Mouse (Mus musculus) CH12.LX (cell line): Measurements from ENCODE around the gene Npm1.

ENCODE experiments used
- CHD1 ChIP-seq: IDR thresholded peaks from 2 replicates; pipeline ENCODE4 v1.6.1; 2012; ENCODE audit warnings: low read depth, low read length, improper control_type of control experiment, inconsistent platforms
- CHD2 ChIP-seq: IDR thresholded peaks from 2 replicates; pipeline ENCODE4 v1.6.1; 2011; ENCODE audit warnings: low read length, improper control_type of control experiment
- CTCF ChIP-seq, 2 experiments: IDR thresholded peaks in 1 of 2; conservative IDR thresholded peaks in 1 of 2; 2 replicates each; pipeline ENCODE4 v1.5.1; 2011 to 2012; ENCODE audit warnings: low read depth in 2 of 2, low read length in 2 of 2, improper control_type of control experiment in 1 of 2, inconsistent platforms in 1 of 2, mild to moderate bottlenecking in 1 of 2, moderate library complexity in 1 of 2
- EP300 ChIP-seq: IDR thresholded peaks from 2 replicates; pipeline ENCODE4 v1.6.1; 2011; ENCODE audit warnings: low read length, improper control_type of control experiment
- ETS1 ChIP-seq: conservative IDR thresholded peaks from 2 replicates; pipeline ENCODE4 v1.6.1; 2012; ENCODE audit warnings: low read depth, mild to moderate bottlenecking, inconsistent platforms, low read length, improper control_type of control experiment, moderate library complexity
- IRF4 ChIP-seq: IDR thresholded peaks from 2 replicates; pipeline ENCODE4 v1.6.1; 2014; ENCODE audit warnings: low read depth, mild to moderate bottlenecking, inconsistent platforms, low read length, improper control_type of control experiment
- MAFK ChIP-seq: IDR thresholded peaks from 2 replicates; pipeline ENCODE4 v1.6.1; 2011; ENCODE audit warnings: low read length, improper control_type of control experiment; ENCODE audit not compliant: insufficient replicate concordance
- POLR2A ChIP-seq: IDR thresholded peaks from 2 replicates; pipeline ENCODE4 v1.6.1; 2011; ENCODE audit warnings: low read depth, mild to moderate bottlenecking, improper control_type of control experiment, low read length
- SMC3 ChIP-seq: IDR thresholded peaks from 2 replicates; pipeline ENCODE4 v1.6.1; 2011; ENCODE audit warnings: low read depth, low read length, improper control_type of control experiment
- USF1 ChIP-seq: IDR thresholded peaks from 2 replicates; pipeline ENCODE4 v1.6.1; 2014; ENCODE audit warnings: low read depth, mild to moderate bottlenecking, inconsistent platforms, low read length, improper control_type of control experiment

DNA sequence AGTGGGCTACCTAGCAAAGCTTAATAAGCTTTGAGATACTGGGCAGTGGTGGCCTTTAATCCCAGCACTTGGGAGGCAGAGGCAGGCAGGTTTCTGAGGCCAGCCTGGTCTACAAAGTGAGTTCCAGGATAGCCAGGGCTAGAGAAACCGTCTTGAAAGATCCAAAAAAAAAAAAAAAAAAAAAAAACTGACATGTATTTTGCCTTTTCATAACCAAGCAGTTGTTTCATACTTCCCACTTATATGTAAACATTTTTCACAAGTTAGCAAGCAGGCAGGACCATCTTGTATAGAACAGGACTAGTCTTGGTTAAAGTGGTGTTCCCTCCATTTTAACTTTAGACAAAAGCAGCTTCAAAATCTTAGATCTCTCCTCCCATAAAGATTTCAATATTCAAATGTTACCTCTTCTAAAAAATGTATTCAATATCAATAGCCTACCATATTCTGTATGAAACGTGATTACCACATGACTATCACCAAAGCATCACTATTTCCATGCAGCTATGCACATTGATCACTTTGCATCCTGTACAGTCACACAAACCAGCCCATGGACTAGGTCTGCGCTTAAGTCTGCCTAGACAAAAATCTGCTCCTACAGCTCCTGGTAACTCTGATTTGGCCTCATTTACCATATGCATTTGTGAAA, 11.8 kb downstream of the Npm1 start:
- no peak for TF ChIP-seq CTCF (conservative IDR thresholded peaks at IDR 0.05 in 1 of 2, IDR thresholded peaks at IDR 0.05 in 1 of 2; ENCODE audit: low read depth in 2 of 2, low read length in 2 of 2)
- TF ChIP-seq CHD1 = no peak
- TF ChIP-seq POLR2A = peak; percentile 11; the same call in 1 of the 2 replicates
- no peak for TF ChIP-seq EP300
- TF ChIP-seq CHD2 = no peak; the same call in none of the 2 replicates
- TF ChIP-seq IRF4 = no peak
- no peak for TF ChIP-seq ETS1
- TF ChIP-seq SMC3 = no peak
- TF ChIP-seq MAFK = no peak
- no peak for TF ChIP-seq USF1
